Mouse (Mus musculus): ENCODE data around the gene Gng12.

GRCm38 (mm10) chr6:66944190-66945003 lies 48.2 kb downstream of the Gng12 start:
- no peak for TF ChIP-seq EP300 (IDR thresholded peaks at IDR 0.05; ENCODE audit: low read depth)
- TF ChIP-seq CTCF (IDR thresholded peaks at IDR 0.05; ENCODE audit: low read depth): no peak

Measured in liver, embryonic 14.5 days (tissue).